Comparison of ENCODE assay signal across 8 mouse cellular contexts in the genomic region with DNA sequence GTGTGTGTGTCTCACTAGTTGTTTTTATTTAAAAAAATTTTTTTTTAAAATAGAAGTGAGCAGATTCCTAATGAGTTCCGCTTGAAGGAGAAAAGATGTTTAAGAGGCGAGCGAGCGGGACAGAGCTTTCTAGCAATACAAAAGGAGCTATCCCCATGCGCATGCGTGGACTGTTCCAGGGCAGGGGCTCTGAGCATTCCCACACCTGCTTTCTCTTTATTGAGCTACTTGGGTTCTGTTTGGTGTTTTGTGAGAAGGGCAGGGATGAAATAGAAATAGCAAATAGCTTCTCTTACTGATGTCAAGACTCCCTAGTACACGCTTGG. TPM values are rescaled to one million over a fixed set of nuclear protein-coding genes. Genes with fewer than 3 reads are reported as not detected.
DNase-seq lines count a peak whose midpoint lies in the region; ATAC-seq lines count a peak whose summit lies in the region.

No protein-coding gene starts in this region.

- H3K36me3 ChIP-seq in heart, embryonic 15.5 days: no peaks in the 10 kb centered on the region
- H3K36me3 ChIP-seq in embryonic facial prominence, embryonic 15.5 days: no peaks in the 10 kb centered on the region

- no peak for ATAC-seq in heart, embryonic 15.5 days (replicated peaks; ENCODE audit: insufficient number of reproducible peaks, insufficient read depth, low FRiP score, low read depth)
- ATAC-seq in embryonic facial prominence, embryonic 15.5 days (ENCODE audit: insufficient number of reproducible peaks, low FRiP score, low TSS enrichment, low read depth): no peak

- DNase-seq in heart, postnatal 36 days: no peak
- DNase-seq in Muller cell, postnatal 12 days (ENCODE audit: inconsistent ontology term): peak; percentile 25
- peak; percentile 36 for DNase-seq in lung, postnatal 14 days
- DNase-seq in thymus, postnatal 0 days (ENCODE audit: low spot score): no peak
- DNase-seq in frontal cortex, adult 2 months (ENCODE audit: extremely low spot score in 1 of 2, low spot score in 1 of 2): no peak
- no peak for DNase-seq in adipocyte (ENCODE audit: low spot score)

- 0 out of 2 replicates have a peak, but pooled peaks cover 4% of the 10 kb centered on the region for H3K4me1 ChIP-seq in heart, embryonic 15.5 days (replicated peaks)
- H3K4me1 ChIP-seq in embryonic facial prominence, embryonic 15.5 days: peaks cover 8% of the 10 kb centered on the region; the same call in 1 of the 2 replicates

- H3K27ac ChIP-seq in heart, embryonic 15.5 days: 0 out of 2 replicates have a peak overlapping the region, but pooled peaks have one; percentile 46
- H3K27ac ChIP-seq in embryonic facial prominence, embryonic 15.5 days (replicated peaks): no peak overlapping the region

- H3K27me3 ChIP-seq in heart, embryonic 15.5 days: no peaks in the 10 kb centered on the region
- no peaks in the 10 kb centered on the region for H3K27me3 ChIP-seq in embryonic facial prominence, embryonic 15.5 days

- H3K9ac ChIP-seq in heart, embryonic 15.5 days: no peak overlapping the region
- H3K9ac ChIP-seq in embryonic facial prominence, embryonic 15.5 days: no peak overlapping the region

- intact Hi-C loops in heart, postnatal 36 days (cut with DNase I): loop anchor here (1.0 kb wide), 1 partner anchor 48 kb away; no protein-coding TSS in a partner anchor

- WGBS in heart, embryonic 15.5 days: 59% methylated on average over 7 of the region's 7 CpGs
- WGBS in embryonic facial prominence, embryonic 15.5 days: 24% methylated on average over 7 of the region's 7 CpGs

- H3K4me3 ChIP-seq in heart, embryonic 15.5 days: no peak overlapping the region
- H3K4me3 ChIP-seq in embryonic facial prominence, embryonic 15.5 days (replicated peaks): no peak overlapping the region

- H3K4me2 ChIP-seq in heart, embryonic 15.5 days: no peak overlapping the region
- 0 out of 2 replicates have a peak overlapping the region, but pooled peaks have one; percentile 3 for H3K4me2 ChIP-seq in embryonic facial prominence, embryonic 15.5 days (replicated peaks)

- H3K9me3 ChIP-seq in heart, embryonic 15.5 days (replicated peaks): no peaks in the 10 kb centered on the region
- H3K9me3 ChIP-seq in embryonic facial prominence, embryonic 15.5 days (replicated peaks): 0 out of 2 replicates have a peak, but pooled peaks cover 3% of the 10 kb centered on the region

RNA-seq across cellular contexts. Expression of a gene that starts 45.0 kb away (rescaled TPM):
- polyA plus RNA-seq in heart, embryonic 15.5 days (2015; fragmentation: Nextera tagmentation; extraction: Ambion mirVana): 10.1 and 11.5 TPM in 2 replicates
- 1 to 10 TPM; 4.9 to 6.3 TPM for total RNA-seq in heart, postnatal 36 days (2021)
- 13.1 and 13.6 TPM in 2 replicates for polyA plus RNA-seq in embryonic facial prominence, embryonic 15.5 days (2015; fragmentation: Nextera tagmentation; extraction: Ambion mirVana)
- polyA plus RNA-seq in thymus, postnatal 0 days (2015; fragmentation: Nextera tagmentation; extraction: Ambion mirVana): 3.2 and 3.4 TPM in 2 replicates
- 33.0 and 38.4 TPM in 2 replicates for polyA plus RNA-seq in frontal cortex, adult 2 months (2012; rRNA removed)

Comparison
In these comparisons a context has a peak if more than half of its experiments do, and no peak if none do; other contexts are left out.
1. DNase-seq: peak in Muller cell, postnatal 12 days (single experiment) and lung, postnatal 14 days (single experiment); none in heart, postnatal 36 days (0 of 2), thymus, postnatal 0 days (single experiment), frontal cortex, adult 2 months (0 of 2) and adipocyte (single experiment).